Mouse (Mus musculus) right cerebral cortex, postnatal 36 days (tissue): ENCODE results near the gene Snx4.
"Not testable (repeated sequence)": the region's sequence is repeated elsewhere in the genome, so short reads cannot be mapped to it uniquely, and the experiment has no call there.

Source experiments
- DNase-seq, 2 experiments: peaks; one replicate each; pipeline ENCODE4 v3.0.0; 2022; ENCODE audit warnings: low spot score in 2 of 2, mixed read lengths in 1 of 2

The Snx4 gene

DNA sequence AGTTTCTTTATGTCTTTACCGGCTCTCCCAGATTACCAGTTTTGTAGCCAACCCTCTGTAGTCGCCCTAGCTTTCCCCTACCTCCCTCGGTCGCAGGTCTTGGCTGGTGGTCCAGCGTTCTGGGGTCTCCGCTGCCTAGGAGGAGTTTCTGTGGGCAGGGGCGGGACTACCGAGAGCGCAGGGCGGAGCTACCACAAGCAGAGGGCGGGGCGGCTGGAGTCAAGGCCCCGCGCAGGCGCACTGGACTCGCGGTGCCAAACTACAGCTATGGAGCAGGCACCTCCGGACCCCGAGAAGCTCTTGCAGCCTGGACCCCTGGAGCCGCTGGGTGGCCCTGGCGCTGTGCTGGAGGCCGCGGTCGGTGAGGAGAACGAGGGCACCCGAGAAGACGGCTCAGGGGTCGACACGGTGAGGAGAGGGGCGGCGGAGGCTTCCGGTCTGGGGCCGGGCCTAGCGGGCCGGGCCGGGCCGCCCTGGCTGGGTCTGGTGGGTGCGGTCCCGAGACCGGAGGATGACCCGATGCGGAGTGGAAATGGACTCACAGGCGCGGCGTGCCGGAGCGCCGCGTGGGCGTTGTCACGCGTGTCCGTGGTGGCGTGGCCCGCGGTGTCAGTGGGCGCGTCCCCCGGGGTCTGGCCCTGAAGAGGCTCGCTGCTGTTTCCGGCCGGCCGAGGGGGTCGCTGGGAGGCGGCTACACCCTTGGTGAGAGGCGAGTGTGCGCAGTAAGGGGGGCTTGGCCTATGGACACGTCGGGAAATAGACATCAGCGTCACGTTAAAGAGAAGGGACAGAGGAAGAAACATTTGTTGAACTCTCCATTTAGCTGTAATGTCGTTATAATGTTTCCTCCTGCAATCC lies at the start of gene Snx4:
Gene Snx4 (plus strand): TSS at position 249 of the 858 bp plus-strand sequence.
- peak; percentile 89 to 90 for DNase-seq

DNA sequence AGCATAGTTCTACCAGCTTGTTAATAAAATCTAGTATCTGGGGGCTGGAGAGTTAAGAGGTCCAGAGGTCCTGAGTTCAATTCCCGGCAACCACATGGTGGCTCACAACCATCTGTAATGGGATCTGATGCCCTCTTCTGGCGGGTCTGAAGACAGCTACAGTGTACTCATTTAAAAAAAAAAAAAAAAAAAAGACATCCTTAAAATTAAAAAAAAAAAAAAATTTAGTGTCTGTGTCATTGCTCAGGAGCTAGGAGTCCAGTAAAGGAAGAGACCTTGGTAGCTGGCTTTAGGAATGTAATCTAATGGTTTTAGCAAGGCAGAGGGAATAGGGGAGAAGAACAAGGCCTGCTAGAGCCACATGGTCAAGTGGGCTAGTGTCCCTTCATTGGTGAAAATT lies 40.4 kb upstream of the Snx4 start:
- DNase-seq = no peak

DNA sequence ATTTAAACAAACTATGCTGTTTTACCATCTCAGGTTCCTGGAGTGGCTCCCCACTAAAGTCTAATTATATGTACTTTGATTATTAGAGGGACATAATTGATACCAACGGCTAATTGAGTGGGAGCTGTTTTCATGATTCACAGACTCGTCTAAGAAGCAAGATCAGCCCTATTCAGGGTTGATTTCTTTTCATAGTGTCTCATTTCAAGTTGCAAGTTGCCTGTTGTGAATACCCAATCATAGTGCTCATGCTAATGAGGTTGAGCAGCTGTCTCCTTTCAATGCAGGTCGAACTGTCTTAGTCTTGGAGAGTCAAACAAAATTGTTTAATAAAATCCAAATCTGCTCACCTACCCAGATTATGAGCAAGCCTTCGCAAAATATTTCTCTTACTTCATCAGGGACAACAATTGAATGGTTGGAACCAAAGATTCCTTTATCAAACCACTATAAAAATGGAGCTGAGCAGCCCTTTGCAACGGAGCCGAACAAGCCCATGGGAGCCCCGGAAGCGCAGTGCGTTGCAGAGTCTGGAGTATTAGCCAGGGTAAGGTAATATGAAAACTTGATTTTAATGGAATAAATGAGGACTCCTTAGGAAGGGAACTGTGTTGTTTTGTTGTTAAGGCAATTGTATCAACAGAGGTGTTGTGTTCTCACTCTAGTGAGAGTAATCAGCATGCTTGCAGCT lies 34.8 kb upstream of the Snx4 start:
- DNase-seq = no peak

DNA sequence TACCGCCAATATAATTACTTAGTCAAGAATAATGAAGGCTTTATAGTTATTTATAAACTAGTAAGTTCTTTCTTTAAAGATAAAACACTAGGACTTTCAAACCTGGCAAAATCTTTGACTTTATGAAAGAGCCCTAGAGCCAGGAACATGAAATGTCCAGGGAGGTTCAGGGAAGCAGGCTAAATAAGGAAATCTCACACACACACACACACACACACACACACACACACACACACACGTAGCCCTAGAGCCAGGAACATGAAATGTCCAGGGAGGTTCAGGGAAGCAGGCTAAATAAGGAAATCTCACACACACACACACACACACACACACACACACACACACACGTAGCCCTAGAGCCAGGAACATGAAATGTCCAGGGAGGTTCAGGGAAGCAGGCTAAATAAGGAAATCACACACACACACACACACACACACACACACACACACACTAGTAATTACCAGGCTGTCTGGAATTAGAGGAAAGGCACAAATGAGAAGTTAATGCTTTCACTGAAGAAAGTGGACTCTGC lies 33.6 kb upstream of the Snx4 start:
- DNase-seq = not testable (repeated sequence)

DNA sequence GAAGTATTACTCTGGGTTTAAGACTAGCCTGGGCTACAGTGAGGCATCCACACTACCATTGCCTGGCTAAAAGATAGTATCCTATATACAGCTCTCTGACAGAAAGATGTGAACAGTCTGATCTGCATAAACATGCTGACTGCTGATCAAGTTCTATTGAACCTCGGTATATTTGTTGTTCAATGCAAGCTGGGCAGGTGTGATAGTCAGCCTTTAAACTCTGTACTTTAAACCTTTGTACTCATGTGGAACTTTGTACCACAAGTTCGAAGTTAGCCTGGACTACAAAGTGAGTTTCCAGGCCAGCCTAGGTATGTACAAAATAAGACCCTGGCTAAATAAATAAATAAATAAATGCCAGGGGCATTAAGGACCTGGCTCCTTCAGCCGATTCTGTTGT lies 28.8 kb upstream of the Snx4 start:
- no peak for DNase-seq

DNA sequence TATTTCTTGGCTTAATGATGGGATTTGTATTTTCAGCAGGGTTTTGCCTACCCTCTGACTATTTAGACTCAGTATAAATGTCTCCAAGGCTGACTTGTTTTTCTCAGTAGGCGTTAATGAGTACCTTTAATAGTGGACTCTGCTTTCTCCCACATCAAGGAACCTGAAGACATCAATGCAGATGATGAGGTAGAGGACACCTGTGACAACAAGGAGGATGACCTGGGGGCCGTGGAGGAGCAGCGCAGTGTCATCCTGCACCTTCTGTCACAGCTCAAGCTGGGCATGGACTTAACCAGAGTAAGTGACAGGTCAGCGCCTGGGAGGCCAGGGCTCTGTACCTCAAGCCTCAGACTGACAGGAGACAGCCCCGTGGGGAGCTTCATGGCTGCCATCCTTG lies 26.9 kb upstream of the Snx4 start:
- DNase-seq = no peak

DNA sequence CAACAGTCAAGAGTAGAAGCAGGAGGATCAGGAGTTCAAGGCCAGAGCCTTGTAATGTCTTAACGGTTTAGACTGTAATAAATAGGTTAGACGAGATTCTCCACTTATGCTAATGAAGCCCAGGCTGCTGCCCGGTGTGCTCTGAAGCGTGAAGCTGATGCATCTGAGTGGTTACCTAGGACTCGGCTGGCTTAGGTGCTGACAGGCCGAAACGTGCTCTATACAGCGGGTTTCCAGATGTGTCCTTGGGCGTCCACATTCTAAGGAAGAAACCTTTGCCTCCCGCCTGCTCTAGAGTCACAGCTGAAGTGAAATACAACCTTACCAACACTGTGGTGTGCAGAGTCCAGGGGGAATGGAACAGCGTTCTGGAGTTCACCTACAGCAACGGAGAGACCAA lies 17.1 kb upstream of the Snx4 start:
- DNase-seq = no peak

DNA sequence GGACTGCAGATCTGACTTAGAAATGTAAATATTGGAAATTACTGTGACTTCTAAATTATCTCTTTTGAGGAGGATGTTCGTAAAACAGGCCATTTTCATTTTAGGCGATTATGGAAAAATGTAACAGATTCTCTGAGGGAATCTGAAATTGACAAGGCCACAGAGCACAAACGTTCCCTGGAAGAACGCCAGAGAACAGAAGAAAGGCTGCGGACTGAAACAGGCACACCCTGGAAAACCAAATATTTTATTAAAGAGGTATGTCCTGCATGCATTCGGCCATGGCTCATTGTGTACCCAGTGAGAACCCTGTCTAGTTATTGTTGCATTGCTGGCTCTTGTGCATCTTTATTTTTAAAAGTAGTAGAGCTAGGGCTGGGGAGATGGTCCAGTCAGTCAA lies 15.1 kb upstream of the Snx4 start:
- no peak for DNase-seq

DNA sequence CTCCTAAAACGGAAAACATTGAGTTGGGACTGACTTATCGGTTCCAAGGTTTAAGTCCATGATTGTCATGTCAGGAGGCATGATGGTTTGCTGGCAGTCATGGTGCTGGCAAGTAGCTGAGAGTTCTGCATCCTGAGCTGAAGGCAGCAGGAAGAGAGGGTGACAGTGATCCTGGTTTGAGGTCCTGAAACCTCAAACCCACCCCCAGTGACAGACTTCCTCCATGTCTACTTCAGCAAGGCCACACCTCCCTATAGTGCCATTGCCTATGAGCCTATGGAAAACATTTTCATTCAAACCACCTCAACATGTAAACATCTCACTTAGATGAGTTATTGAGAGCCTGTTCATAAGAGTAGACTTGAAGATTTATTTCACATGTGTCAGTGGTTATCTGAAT lies 11.9 kb upstream of the Snx4 start:
- no peak for DNase-seq

DNA sequence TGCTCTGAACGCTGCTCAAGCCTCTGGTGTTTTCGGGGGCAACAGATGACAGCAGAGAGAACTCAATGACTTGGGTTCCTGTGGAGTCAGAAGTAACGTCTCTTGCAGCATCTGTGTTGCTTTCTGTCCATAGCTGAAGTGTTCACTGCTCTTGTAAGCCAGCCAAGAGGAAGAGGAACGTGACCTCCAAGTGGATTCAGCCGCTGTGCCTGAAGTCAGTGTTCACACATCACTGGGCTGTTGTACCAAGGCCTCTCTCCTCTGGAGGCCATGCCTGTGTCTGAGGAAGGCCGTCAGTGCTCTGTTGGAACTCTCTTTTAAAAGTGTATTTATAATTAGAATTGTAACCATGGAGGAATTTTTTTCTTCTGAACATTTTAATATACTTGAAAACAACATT lies 9.2 kb upstream of the Snx4 start:
- no peak for DNase-seq

DNA sequence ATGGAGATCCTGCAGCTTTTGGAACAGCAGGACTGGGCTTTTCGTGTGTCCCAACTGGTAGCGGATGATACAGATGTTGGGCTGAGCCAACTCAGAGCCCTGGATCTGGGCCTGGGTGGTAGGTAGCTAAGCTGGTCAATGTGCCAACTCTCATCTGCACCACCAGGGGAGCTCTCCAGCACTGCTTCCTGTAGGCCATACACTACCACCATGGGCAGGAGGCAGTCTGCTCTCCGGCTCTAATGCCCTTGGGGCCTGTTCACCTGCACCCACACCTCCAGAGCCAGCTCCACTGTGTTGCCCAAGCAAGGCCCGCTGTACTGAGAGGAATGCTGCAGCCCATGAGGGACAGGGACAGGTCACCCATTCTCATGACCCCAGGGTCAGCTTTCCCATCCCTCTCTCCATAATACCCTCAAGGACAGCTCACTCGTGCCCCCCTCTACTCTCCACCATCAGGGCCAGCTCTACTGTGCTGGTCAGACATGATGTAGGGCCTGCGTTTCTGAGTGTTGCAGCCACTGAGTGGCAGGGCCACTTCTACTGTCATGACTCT lies 7.0 kb upstream of the Snx4 start:
- no peak for DNase-seq

DNA sequence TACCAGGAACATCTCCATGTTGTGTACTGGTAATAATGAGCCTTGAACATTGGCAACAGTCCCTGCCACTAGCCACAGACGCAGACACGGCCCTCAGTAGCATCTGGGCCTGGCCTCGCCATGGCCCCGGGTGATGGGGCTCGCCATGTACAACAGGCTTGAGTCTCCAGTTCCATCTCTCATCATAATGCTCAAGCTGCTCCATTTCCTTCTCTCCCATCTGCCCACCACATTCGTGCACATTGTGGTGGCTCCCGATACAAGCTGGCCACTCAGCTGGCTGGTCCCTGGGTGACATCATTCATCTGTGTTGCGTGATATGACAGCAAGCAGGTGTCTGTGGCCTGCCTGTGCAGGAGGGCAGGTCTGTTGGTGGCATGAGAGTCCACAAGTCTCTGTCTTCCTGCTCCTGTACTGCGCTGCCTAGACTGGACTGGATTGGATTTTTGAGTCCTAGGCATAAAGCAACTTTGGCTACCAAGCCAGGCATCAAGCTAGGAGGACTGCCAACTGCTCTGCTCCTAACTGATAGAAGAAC lies 6.2 kb upstream of the Snx4 start:
- no peak for DNase-seq

DNA sequence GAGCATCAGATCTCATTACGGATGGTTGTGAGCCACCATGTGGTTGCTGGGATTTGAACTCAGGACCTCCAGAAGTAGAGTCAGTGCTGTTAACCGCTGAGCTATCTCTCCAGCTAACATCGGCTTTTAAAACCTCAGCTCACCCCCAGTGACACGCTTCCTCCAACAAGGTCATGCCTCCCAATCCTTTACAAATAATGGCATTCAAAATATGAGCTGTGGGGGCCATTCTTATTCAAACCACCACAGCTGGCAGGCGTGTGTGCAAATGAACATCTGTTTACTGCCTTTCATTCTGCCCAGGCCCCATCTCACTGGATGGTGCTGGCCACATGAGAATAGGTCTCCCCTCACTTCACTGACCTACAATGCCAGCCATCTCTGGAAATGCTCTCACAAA lies 4.7 kb upstream of the Snx4 start:
- no peak for DNase-seq

DNA sequence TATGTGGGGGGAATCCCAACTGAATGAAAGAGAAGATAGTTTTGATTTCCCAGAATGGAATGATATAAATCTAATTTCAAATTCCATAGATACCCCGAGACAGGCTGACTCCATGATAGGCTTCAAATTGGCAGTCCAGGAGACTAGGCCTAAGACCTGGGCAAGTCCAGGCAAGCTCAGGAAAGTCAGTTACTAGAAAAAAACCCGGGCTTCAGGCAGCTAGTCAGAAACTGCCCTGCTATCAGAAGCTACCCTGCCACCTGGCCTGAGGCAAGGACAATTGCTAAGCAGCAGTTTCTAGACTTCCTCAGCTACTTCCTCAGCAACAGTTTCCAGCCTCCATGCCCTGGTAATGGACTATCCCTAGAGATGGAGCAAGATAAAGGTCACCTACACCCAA lies 4.2 kb upstream of the Snx4 start:
- DNase-seq = no peak

DNA sequence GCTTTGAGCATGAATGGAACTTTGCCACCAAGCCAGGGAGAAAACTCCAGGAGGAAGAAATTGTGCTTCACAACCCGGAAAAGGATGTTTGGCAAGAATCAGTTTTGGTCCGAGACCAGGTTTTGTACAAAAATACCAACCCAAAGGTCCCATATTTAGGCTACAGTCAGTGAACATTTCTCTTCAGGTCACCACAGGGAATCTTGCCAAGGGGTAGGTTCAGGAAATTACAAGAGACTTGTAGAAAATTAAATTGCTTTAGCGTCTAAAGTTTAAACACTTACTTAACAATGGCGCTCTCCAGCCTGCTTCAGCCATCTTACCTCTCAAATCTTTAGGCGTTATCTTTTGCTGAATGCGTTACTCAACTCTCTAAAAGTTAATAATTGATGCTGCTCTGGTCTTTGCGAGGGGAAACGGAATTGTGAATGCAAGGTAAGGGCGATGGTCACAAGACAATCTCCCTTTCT lies 556 bp upstream of the Snx4 start:
- no peak for DNase-seq

DNA sequence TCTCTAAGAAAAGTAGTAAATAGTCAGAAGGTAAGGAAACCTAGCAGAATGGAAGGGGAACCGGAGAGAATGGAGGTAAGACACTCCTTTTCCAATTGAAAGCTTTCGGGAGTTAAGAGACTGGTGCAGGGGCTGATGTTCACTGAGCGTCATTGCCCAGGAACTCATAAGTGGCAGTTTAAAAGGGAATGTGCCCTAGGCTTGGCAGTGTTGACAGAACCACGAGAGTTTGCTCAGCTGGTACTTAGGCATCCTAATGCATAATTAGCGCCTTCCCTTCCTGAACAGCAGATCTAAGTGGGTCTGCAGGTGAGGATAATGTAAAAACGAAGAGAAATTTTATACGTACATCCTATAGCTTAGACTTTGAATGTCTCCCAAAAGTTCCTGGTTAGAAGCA lies 4.4 kb downstream of the Snx4 start:
- no peak for DNase-seq

DNA sequence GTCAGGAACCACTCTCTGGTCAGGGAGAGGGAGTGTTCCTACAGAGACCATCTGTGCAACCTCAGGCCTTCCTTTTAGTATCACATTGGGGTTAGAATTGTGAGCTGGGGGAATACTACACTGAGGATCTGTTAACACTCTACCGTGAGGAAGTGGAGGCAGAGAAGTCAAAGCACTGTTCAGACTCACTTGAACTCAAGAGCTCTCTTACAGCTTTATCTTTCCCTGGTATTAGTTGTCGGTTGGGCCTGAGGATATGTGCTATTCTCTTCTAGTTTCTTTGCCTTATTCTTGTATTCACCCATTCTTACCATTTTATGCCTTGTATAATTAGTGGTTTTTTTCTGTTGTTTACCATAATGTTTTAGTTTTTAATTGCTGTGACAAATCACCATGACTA lies 7.3 kb downstream of the Snx4 start:
- no peak for DNase-seq

DNA sequence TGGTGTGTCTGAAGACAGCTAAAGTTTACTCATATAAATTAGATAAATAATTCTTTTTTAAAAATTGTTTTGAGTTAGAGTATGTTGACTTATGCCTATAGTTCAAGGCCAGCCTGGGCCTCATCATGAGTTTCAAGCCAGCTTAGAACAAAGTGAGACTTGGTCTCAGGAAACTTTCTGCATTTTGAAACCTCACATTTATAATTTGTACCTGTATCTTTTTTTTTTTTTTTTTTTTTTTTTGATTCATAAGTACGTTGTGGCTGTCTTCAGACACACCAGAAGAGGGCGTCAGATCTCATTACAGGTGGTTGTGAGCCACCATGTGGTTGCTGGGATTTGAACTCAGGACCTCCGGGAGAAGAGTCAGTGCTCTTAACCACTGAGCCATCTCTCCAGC lies 8.6 kb downstream of the Snx4 start:
- DNase-seq = no peak

DNA sequence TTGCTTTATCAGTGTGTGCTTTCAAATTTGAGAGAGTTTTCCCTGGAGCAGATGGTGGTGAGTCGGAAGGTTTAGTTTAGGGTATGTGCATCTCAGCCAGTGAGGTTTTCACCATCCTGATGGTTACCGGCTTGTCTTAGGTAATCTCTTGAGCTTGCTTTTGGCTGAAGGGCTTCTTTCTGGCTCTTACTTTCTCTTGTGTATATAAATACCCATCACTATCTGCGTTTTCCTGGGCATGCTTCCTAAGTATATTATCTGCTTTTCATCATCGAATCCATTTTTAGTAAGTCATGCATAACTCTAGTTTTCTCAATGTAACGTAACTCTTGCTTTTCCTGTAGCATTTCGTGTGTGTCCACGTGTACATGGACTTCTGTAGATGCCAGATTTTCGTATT lies 9.6 kb downstream of the Snx4 start:
- DNase-seq = no peak

DNA sequence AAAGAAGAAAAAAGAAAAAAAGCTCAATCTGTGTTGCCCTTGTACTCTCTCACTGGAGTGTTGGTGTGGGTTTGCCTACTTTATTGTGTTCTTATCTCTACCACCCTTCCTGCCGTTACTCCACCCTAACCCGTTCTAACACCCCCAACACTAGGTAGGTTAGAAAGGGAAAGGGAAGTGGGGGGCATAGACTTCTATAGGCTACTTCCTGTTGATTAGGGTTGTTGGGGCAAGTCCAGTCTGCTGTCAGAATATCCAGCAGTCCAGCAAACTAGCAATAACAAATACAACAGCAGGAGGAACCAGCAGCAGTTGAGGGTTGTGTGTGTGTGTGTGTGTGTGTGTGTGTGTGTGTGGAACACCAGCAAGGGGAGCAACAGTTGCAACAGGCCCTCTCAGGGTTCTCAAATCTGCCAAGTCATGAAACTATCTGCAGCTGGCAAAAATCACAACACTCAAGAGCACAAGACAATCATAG lies 10.4 kb downstream of the Snx4 start:
- no peak for DNase-seq

DNA sequence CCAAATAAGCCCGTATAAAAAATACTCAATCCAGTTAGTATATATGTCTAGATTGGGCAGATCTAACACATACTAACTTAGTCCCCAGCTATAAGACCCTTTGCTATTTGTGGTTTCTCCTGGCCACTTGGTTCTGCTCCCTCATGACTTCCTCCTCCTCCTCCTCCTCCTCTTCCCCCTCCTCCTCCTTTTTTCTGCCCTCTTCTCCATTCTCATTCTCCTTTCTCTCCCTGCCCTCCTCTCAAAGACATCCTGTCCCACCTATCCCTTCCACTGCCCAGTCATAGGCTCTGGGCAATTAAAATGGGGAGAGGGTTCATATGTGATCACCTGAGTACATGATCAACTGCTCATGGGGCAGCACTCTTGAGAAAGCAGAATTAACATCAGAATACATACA lies 10.9 kb downstream of the Snx4 start:
- DNase-seq = no peak

DNA sequence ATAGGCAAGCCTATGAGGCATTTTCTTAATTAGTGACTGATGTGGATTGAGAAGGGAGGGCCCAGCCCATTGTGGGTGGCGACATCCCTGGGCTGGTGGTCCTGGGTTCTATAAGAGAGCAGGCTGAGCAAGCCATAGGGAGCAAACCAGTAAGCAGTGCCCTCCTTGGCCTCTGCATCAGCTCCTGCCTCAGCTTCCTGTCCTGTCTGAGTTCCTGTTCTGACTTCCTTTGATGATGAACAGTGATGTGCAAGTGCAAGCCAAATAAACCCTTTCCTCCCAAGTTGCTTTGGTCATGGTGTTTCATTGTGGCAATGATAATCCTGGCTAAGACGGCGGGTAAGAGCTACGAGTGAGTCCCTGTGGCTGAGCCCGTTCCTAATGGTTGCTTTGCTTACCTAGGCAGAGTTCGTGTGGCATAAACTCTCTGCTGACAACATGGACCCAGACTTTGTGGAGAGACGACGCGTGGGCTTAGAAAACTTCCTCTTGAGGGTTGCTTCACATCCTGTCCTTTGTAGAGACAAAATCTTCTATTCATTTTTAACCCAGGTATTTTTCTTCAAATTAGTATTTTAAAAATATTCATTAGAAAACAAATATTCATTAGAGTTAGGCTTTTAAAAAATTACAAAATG lies 16.5 kb downstream of the Snx4 start:
- DNase-seq = no peak
